10 mouse cellular contexts compared by ENCODE assay signal in genomic region chr12:86483413-86483841, GRCm38 (mm10).
A peak's percentile ranks its signal among the peaks of the same experiment; 100 is the strongest.
DNase-seq lines count a peak whose midpoint lies in the region; ATAC-seq and TF ChIP-seq lines count a peak whose summit lies in the region.
"Had no signal": no experiment of that assay in that cellular context is flagged by ENCODE, and none has a peak within 500 bp of the region (broad histone marks: within the 10 kb centered on the region; RNA-seq: fewer than 3 reads in every experiment).

No protein-coding gene starts in this region.

- H3K4me3 ChIP-seq in limb, embryonic 14.5 days (replicated peaks; ENCODE audit: low read length), result no peak overlapping the region
- H3K4me3 ChIP-seq: embryonic facial prominence, embryonic 13.5 days had no signal

- TF ChIP-seq POLR2A in limb, embryonic 14.5 days (IDR thresholded peaks at IDR 0.05; ENCODE audit: borderline replicate concordance, extremely low read depth, insufficient read depth, insufficient read length), result no peak

- H3K4me2 ChIP-seq in limb, embryonic 14.5 days (replicated peaks; ENCODE audit: low read depth, low read length, severe bottlenecking), result no peak overlapping the region
- H3K4me2 ChIP-seq: embryonic facial prominence, embryonic 13.5 days had no signal

- H3K36me3 ChIP-seq in limb, embryonic 14.5 days (ENCODE audit: control insufficient read depth, insufficient read depth, low read length), result no peaks in the 10 kb centered on the region
- H3K36me3 ChIP-seq: embryonic facial prominence, embryonic 13.5 days had no signal

- 29% methylated on average over 5 of the region's 5 CpGs for WGBS in limb, embryonic 14.5 days

- peak; percentile 95 for DNase-seq in heart, adult 11 months
- DNase-seq in heart, postnatal 4 days, result no peak
- peak; percentile 19 for DNase-seq in ovary, postnatal 36 days (ENCODE audit: low spot score)
- DNase-seq in ovary, postnatal 14 days (ENCODE audit: low spot score), result no peak
- DNase-seq in limb, embryonic 14.5 days (ENCODE audit: low spot score), result no peak
- DNase-seq in layer of hippocampus, adult 11-12 months (ENCODE audit: low spot score), result no peak
- no peak for DNase-seq in right cerebral cortex, adult 18-20 months
- DNase-seq: kidney, adult 2 months had no signal

- 0 out of 2 replicates have a peak, but pooled peaks cover 4% of the 10 kb centered on the region for H3K4me1 ChIP-seq in limb, embryonic 14.5 days (ENCODE audit: control insufficient read depth, insufficient read depth, low read length)

- H3K9me3 ChIP-seq in limb, embryonic 14.5 days (ENCODE audit: control insufficient read depth, low read length), result no peaks in the 10 kb centered on the region
- H3K9me3 ChIP-seq: embryonic facial prominence, embryonic 13.5 days had no signal

- peak; percentile 47 for ATAC-seq in limb, embryonic 14.5 days (ENCODE audit: low FRiP score, low read depth)
- no peak for ATAC-seq in erythroblast, adult 5-6 weeks (replicated peaks; ENCODE audit: low FRiP score, poor library complexity, severe bottlenecking)

- H3K27ac ChIP-seq in limb, embryonic 14.5 days (replicated peaks; ENCODE audit: low read depth, low read length), result no peak overlapping the region
- H3K27ac ChIP-seq: embryonic facial prominence, embryonic 13.5 days had no signal

- H3K9ac ChIP-seq in limb, embryonic 14.5 days (ENCODE audit: low read depth, low read length, severe bottlenecking), result no peak overlapping the region
- H3K9ac ChIP-seq: embryonic facial prominence, embryonic 13.5 days had no signal

- no peaks in the 10 kb centered on the region for H3K27me3 ChIP-seq in limb, embryonic 14.5 days (ENCODE audit: control insufficient read depth, insufficient read depth, low read length)
- H3K27me3 ChIP-seq: embryonic facial prominence, embryonic 13.5 days had no signal

Comparison
In these comparisons a context has a peak if more than half of its experiments do, and no peak if none do; other contexts are left out.
1. DNase-seq: peak in heart, adult 11 months (single experiment) and ovary, postnatal 36 days (single experiment); none in heart, postnatal 4 days (single experiment), ovary, postnatal 14 days (single experiment), limb, embryonic 14.5 days (single experiment), layer of hippocampus, adult 11-12 months (single experiment) and right cerebral cortex, adult 18-20 months (single experiment).